8 mouse cellular contexts compared by ENCODE assay signal in genomic region chr17:32788094-32788559, GRCm38 (mm10). TPM values are rescaled to one million over a fixed set of nuclear protein-coding genes. Genes with fewer than 3 reads are reported as not detected.
A peak's percentile ranks its signal among the peaks of the same experiment; 100 is the strongest.
DNase-seq lines count a peak whose midpoint lies in the region; ATAC-seq lines count a peak whose summit lies in the region.

Gene Zfp871 (minus strand): TSS chr17:32788287.

- under 1% methylated on average over 22 of the region's 22 CpGs for WGBS in heart, embryonic 14.5 days
- under 1% methylated on average over 22 of the region's 22 CpGs for WGBS in liver, embryonic 13.5 days (ENCODE audit: insufficient replicate concordance)
- WGBS in stomach, embryonic 16.5 days, result under 1% methylated on average over 22 of the region's 22 CpGs

- peaks cover 0 to 21% of the 10 kb centered on the region in 2 experiments; a peak in 3 of 4 replicates for H3K4me1 ChIP-seq in heart, embryonic 14.5 days (ENCODE audit: control insufficient read depth in 2 of 2, insufficient read depth in 2 of 2, low read length in 2 of 2)
- peaks cover 22% of the 10 kb centered on the region for H3K4me1 ChIP-seq in liver, embryonic 13.5 days (replicated peaks)
- peaks cover 11% of the 10 kb centered on the region for H3K4me1 ChIP-seq in stomach, embryonic 16.5 days (ENCODE audit: control insufficient read depth, insufficient read depth, low read length)

- peak within 1 kb of the TSS; percentile 84 to 93 for H3K4me3 ChIP-seq in heart, embryonic 14.5 days (ENCODE audit: control insufficient read depth in 1 of 2, insufficient read depth in 1 of 2, low read depth in 1 of 2, low read length in 2 of 2)
- H3K4me3 ChIP-seq in liver, embryonic 13.5 days (replicated peaks), result peak within 1 kb of the TSS; percentile 89
- H3K4me3 ChIP-seq in stomach, embryonic 16.5 days (replicated peaks; ENCODE audit: low read length), result peak within 1 kb of the TSS; percentile 79

- H3K36me3 ChIP-seq in heart, embryonic 14.5 days (ENCODE audit: control insufficient read depth, insufficient read depth, low read length), result peaks cover 36% of the 10 kb centered on the region
- peaks cover 32% of the 10 kb centered on the region for H3K36me3 ChIP-seq in liver, embryonic 13.5 days
- peaks cover 8% of the 10 kb centered on the region for H3K36me3 ChIP-seq in stomach, embryonic 16.5 days (ENCODE audit: control insufficient read depth, insufficient read depth, low read length)

- peak within 1 kb of the TSS; percentile 89 to 97 for H3K27ac ChIP-seq in heart, embryonic 14.5 days (replicated peaks in 1 of 2; ENCODE audit: control insufficient read depth in 1 of 2, insufficient read depth in 1 of 2, low read depth in 2 of 2, low read length in 2 of 2)
- H3K27ac ChIP-seq in liver, embryonic 13.5 days, result peak within 1 kb of the TSS; percentile 93
- peak within 1 kb of the TSS; percentile 96 for H3K27ac ChIP-seq in stomach, embryonic 16.5 days (ENCODE audit: low read length)

- ATAC-seq in CD4-positive, CD25-positive, alpha-beta regulatory T cell, adult 4 months, result peak; percentile 99
- peak; percentile 92 for ATAC-seq in heart, embryonic 14.5 days (ENCODE audit: insufficient number of reproducible peaks, insufficient read depth, low FRiP score, low read depth)
- ATAC-seq in liver, embryonic 13.5 days (ENCODE audit: low read depth), result peak; percentile 95
- ATAC-seq in stomach, embryonic 16.5 days (ENCODE audit: insufficient read depth, low FRiP score), result peak; percentile 97

- no peaks in the 10 kb centered on the region for H3K9me3 ChIP-seq in heart, embryonic 14.5 days (ENCODE audit: control insufficient read depth, low read length)
- H3K9me3 ChIP-seq in liver, embryonic 13.5 days (replicated peaks), result no peaks in the 10 kb centered on the region
- no peaks in the 10 kb centered on the region for H3K9me3 ChIP-seq in stomach, embryonic 16.5 days (replicated peaks; ENCODE audit: control insufficient read depth, low read length)

- H3K4me2 ChIP-seq in heart, embryonic 14.5 days (ENCODE audit: low read length), result peak within 1 kb of the TSS; percentile 78
- peak within 1 kb of the TSS; percentile 75 for H3K4me2 ChIP-seq in liver, embryonic 13.5 days
- H3K4me2 ChIP-seq in stomach, embryonic 16.5 days (ENCODE audit: low read depth, low read length), result peak within 1 kb of the TSS; percentile 58

- DNase-seq in c-Kit-negative CD71-positive TER-119-positive erythroid progenitor cells, embryonic 14.5 days (ENCODE audit: low read depth, low spot score), result peak; percentile 87
- peak; percentile 86 for DNase-seq in fibroblast of lung, adult 2 months (ENCODE audit: low read depth)
- DNase-seq in kidney, postnatal 14 days, result peak; percentile 93
- DNase-seq in liver, embryonic 13.5 days, result peak; percentile 85
- peak; percentile 77 for DNase-seq in neural tube, embryonic 10.5 days (ENCODE audit: extremely low spot score, low spot score)

- H3K27me3 ChIP-seq in heart, embryonic 14.5 days (ENCODE audit: control insufficient read depth, insufficient read depth, low read length), result no peaks in the 10 kb centered on the region
- H3K27me3 ChIP-seq in liver, embryonic 13.5 days, result no peaks in the 10 kb centered on the region
- H3K27me3 ChIP-seq in stomach, embryonic 16.5 days (ENCODE audit: control insufficient read depth, insufficient read depth, low read length), result no peaks in the 10 kb centered on the region

- peak within 1 kb of the TSS; percentile 96 for H3K9ac ChIP-seq in heart, embryonic 14.5 days (ENCODE audit: low read length)
- peak within 1 kb of the TSS; percentile 91 for H3K9ac ChIP-seq in liver, embryonic 13.5 days
- peak within 1 kb of the TSS; percentile 92 for H3K9ac ChIP-seq in stomach, embryonic 16.5 days (ENCODE audit: low read length)

RNA-seq across cellular contexts. Expression of gene Zfp871, which starts in this region (rescaled TPM):
- 10 to 100 TPM; 45.8 to 50.5 TPM for polyA plus RNA-seq in CD4-positive, CD25-positive, alpha-beta regulatory T cell, adult 4 months (2017; shearing (Covaris generic))
- polyA plus RNA-seq in heart, embryonic 14.5 days (2014; fragmentation: Nextera tagmentation; extraction: Ambion mirVana), result 32.5 and 34.7 TPM in 2 replicates
- polyA plus RNA-seq in liver, embryonic 13.5 days (2015; fragmentation: Nextera tagmentation; extraction: Ambion mirVana), result 10.1 and 12.4 TPM in 2 replicates
- 23.6 and 30.6 TPM in 2 replicates for polyA plus RNA-seq in stomach, embryonic 16.5 days (2015; fragmentation: Nextera tagmentation; extraction: Ambion mirVana)

Comparison
In these comparisons a context has a peak if more than half of its experiments do, and no peak if none do; other contexts are left out.
1. Peak in every context shown above with its lines: DNase-seq, ATAC-seq, H3K4me3 ChIP-seq and H3K27ac ChIP-seq.